Mouse (Mus musculus): ENCODE data around the gene Sh3bp1.

GRCm38 (mm10) chr15:78895741-78896140 lies 3.8 kb upstream of the Sh3bp1 start:
- TF ChIP-seq CTCF (IDR thresholded peaks at IDR 0.05; ENCODE audit: low read depth, low read length): no peak
- no peak for TF ChIP-seq POLR2A (IDR thresholded peaks at IDR 0.05; ENCODE audit: insufficient read depth, low read length)

Measured in ES-Bruce4 (cell line).